Mouse (Mus musculus) bone marrow, adult 2 months (tissue): ENCODE data around the gene Tnxb.

Experiments used
- CTCF ChIP-seq: fragments of 200-500 bp; IDR thresholded peaks from 2 replicates; pipeline ENCODE4 v1.5.1; 2011; ENCODE audit warnings: low read length, control low read depth; ENCODE audit not compliant: control insufficient read depth, insufficient read depth
- POLR2A ChIP-seq: fragments of 200-500 bp; IDR thresholded peaks from 2 replicates; pipeline ENCODE4 v1.6.1; 2011; ENCODE audit warnings: low read depth, mild to moderate bottlenecking, control low read depth, low read length, borderline replicate concordance; ENCODE audit not compliant: control insufficient read depth

DNA sequence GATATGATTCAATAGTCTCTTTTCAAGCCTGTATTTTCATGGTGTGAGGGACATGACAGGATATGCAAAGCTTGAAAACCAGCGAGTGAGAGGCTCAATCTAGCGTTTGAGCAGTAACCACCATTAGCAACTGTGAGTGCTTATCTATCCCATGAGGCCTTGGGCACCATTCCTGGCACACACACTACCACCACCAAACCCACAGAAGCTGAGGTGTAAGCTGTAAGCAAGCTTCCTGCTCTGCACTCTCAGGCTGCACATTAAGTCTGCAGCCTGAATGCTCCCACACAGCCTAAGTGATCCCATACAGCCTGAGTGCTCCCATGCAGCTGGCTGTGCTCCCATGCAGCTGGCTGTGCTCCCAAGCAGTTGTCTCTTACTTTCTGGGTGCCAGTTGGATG lies 30.3 kb downstream of the Tnxb start:
- TF ChIP-seq POLR2A = no peak
- TF ChIP-seq CTCF = no peak
